Mouse (Mus musculus) intestine, embryonic 16.5 days (tissue): ENCODE measurements around the gene H2afy. TPM values are rescaled to one million over a fixed set of nuclear protein-coding genes. Genes with fewer than 3 reads are reported as not detected.
"Not testable (repeated sequence)": the region's sequence is repeated elsewhere in the genome, so short reads cannot be mapped to it uniquely, and the experiment has no call there.

Source experiments
- ATAC-seq: fragments of 200-750 bp; cut with Nextera tagmentation; 2 replicates; pipeline ENCODE4 v1.8.0; 2017; ENCODE audit warnings: moderate TSS enrichment, moderate library complexity
- H3K27ac ChIP-seq: fragments of 300-500 bp; sonication (generic); 2 replicates; pipeline ENCODE4 v1.5.1; 2014; ENCODE audit warnings: mild to moderate bottlenecking, low read length
- H3K27me3 ChIP-seq: fragments of 300-500 bp; sonication (generic); replicated peaks from 2 replicates; pipeline ENCODE4 v1.6.1; 2014; ENCODE audit warnings: low read length, control low read depth, mixed read lengths; ENCODE audit not compliant: control insufficient read depth, insufficient read depth
- H3K36me3 ChIP-seq: fragments of 300-500 bp; sonication (generic); 2 replicates; pipeline ENCODE4 v1.6.1; 2014; ENCODE audit warnings: low read length, control low read depth; ENCODE audit not compliant: control insufficient read depth, insufficient read depth
- H3K4me1 ChIP-seq: fragments of 300-500 bp; sonication (generic); 2 replicates; pipeline ENCODE4 v1.6.1; 2014; ENCODE audit warnings: low read length, control low read depth, mixed read lengths; ENCODE audit not compliant: control insufficient read depth, insufficient read depth
- H3K4me2 ChIP-seq: fragments of 300-500 bp; sonication (generic); 2 replicates; pipeline ENCODE4 v1.6.1; 2014; ENCODE audit warnings: low read depth, low read length, control low read depth
- H3K4me3 ChIP-seq: fragments of 300-500 bp; sonication (generic); 2 replicates; pipeline ENCODE4 v1.5.1; 2014; ENCODE audit warnings: mild to moderate bottlenecking, low read length
- H3K9ac ChIP-seq: fragments of 300-500 bp; sonication (generic); 2 replicates; pipeline ENCODE4 v1.6.1; 2014; ENCODE audit warnings: low read depth, low read length
- H3K9me3 ChIP-seq: fragments of 300-500 bp; sonication (generic); 2 replicates; pipeline ENCODE4 v1.6.1; 2016; ENCODE audit warnings: low read length, control low read depth; ENCODE audit not compliant: control insufficient read depth
- WGBS: fragments of 180-500 bp; shearing (Covaris S2); extraction: QIAGEN DNeasy Blood & Tissue Kit; methylation state at CpG from one replicate; pipeline ENCODE4 v1.1.7; 2014; 5-methylcytosine and 5-hydroxymethylcytosine counted together
- polyA plus RNA-seq: library from polyadenylated mRNA; unstranded; fragments of >200 nt; fragmentation: Nextera tagmentation; extraction: Ambion mirVana; gene quantifications from 2 replicates; pipeline ENCODE4 v1.2.1, GENCODE M21; 2015

H2afy gene
- polyA plus RNA-seq, 1 experiment from 2014 or later = 246 TPM

DNA sequence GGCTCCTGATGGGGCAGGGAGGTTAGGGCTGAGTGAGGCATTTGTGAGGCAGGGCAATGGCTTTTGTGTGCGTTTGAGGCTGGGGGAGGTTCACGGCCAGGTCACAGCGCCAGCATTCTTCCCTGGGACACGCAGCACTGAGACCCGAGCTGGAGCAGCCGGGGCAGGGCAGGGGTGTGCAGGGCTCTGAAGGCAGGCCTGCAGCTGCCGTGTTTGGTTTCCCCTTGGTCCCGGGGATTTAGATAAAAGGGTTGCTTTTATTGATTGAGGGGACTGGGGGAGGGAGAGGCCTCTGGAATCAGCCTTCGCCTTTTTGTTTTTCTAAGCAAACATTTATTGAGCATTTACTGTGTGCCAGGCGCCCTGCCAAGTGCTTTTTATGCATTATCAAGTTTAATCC, 83.4 kb downstream of the H2afy start:
- peak; percentile 61 for ATAC-seq
- Histone ChIP-seq H3K4me1 (peaks cover 6% of the 10 kb centered on the region; the same call in 1 of the 2 replicates), H3K36me3 (no peaks in the 10 kb centered on the region), H3K9me3 (no peaks in the 10 kb centered on the region), H3K27me3 (no peaks in the 10 kb centered on the region), H3K27ac (no peak overlapping the region), H3K4me2 (no peak overlapping the region), H3K9ac (no peak overlapping the region), H3K4me3 (no peak overlapping the region)
- 21% methylated on average over 10 of the region's 10 CpGs for WGBS

DNA sequence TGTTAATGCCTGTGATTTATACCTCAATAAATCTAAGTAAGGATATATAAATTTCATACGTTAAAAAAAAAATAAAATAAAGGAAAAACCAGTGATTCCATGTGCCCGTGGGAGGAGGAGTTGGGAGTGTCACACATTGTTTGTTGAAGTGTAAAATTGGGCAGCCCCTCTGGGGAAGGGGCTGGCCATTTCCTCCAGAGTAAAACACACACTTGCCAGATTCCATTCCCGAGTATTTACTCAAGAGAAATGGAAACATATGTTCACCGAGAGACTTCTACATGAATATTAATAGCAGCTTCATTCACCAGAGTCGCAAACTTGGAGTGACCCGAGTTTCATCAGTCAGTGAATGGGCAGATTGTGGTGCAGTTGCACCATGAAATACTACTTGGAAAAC, 85.9 kb downstream of the H2afy start:
- no peak overlapping the region for H3K4me2 ChIP-seq
- WGBS = 34% methylated on average over 6 of the region's 6 CpGs
- H3K9me3 ChIP-seq = no peaks in the 10 kb centered on the region
- peaks cover 6% of the 10 kb centered on the region; the same call in 1 of the 2 replicates for H3K4me1 ChIP-seq
- no peak for ATAC-seq
- no peaks in the 10 kb centered on the region for H3K27me3 ChIP-seq
- H3K36me3 ChIP-seq = no peaks in the 10 kb centered on the region
- H3K4me3 ChIP-seq = no peak overlapping the region
- no peak overlapping the region for H3K27ac ChIP-seq
- no peak overlapping the region for H3K9ac ChIP-seq

DNA sequence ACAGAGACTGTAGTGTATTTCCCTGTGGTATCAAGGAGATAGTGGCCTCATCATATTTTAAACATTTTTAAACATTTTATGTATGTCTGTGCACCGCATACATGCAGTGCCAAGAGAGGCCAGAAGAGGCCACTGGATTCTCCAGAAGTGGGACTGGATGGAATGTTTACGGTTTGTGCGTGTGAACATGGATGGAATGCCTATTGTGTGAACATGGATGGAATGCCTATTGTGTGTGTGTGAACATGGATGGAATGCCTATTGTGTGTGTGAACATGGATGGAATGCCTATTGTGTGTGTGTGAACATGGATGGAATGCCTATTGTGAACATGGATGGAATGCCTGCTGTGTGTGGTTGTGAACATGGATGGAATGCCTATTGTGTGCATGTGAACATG, 93.9 kb downstream of the H2afy start:
- ATAC-seq = no peak
- WGBS = 90% methylated on average over 3 of the region's 3 CpGs
- peaks cover 6% of the 10 kb centered on the region; the same call in 1 of the 2 replicates for H3K27me3 ChIP-seq
- no peaks in the 10 kb centered on the region for H3K4me1 ChIP-seq
- H3K4me2 ChIP-seq = no peak overlapping the region
- H3K36me3 ChIP-seq = no peaks in the 10 kb centered on the region
- H3K9ac ChIP-seq = no peak overlapping the region
- no peaks in the 10 kb centered on the region for H3K9me3 ChIP-seq
- no peak overlapping the region for H3K4me3 ChIP-seq
- H3K27ac ChIP-seq = no peak overlapping the region

DNA sequence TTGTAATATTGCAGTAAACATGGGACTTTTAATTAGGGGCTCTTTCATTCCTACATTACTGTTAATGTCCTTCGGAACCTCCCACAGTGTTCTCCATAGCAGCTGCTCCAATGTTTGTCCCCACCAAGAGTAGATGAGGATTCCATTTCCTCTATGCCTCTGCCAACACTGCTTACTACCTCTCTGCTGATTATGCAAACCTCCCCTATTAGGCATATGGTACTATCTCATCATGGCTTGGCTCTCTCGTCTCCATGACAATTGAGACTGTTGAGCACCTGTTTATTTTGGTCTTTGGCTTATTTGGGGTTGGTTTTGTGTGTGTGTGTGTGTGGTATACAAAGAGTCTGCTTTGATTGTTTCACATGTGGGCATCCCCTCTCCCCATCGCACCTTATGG, 95.5 kb downstream of the H2afy start:
- H3K4me2 ChIP-seq = no peak overlapping the region
- H3K9me3 ChIP-seq = no peaks in the 10 kb centered on the region
- no peaks in the 10 kb centered on the region for H3K4me1 ChIP-seq
- no peak for ATAC-seq
- H3K9ac ChIP-seq = no peak overlapping the region
- no peak overlapping the region for H3K27ac ChIP-seq
- H3K27me3 ChIP-seq = peaks cover 6% of the 10 kb centered on the region; the same call in 1 of the 2 replicates
- H3K36me3 ChIP-seq = no peaks in the 10 kb centered on the region
- no peak overlapping the region for H3K4me3 ChIP-seq
- 66% methylated on average over 3 of the region's 3 CpGs for whole genome bisulfite sequencing

DNA sequence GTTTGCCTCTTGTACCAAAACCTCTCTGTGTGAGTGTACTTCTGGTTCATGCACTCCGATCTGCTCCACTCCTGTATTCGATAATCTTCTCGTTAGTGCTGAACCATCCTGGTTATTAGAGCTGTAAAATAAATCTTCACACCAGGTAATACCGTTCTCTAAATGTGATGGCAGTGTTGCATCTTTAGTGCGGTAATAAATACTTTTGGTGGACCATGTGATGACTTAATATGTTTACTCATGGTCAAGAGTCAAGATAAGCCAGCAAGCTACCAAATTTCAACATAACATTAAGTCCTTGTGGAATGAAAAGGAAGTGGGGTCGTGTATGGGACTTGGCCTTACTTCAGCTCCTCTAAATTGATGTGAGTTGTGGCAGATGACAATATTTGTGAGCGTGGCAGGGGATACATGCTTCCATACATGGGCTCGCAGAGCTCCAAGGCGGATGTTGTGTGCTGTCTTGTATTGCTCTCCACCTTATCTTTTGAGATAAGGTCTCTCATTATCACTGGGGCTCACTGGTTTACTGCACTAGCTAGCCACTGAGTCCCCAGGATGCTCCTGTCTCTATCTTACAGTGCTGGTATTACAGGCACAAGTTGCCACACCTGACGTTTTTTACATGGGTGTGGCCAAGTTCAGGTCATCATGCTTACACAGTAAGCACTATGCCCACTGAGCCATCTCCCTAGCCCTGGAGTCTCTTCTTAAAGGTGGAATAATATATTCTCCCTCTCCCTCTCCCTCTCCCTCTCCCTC, 96.4 kb downstream of the H2afy start:
- Histone ChIP-seq H3K36me3 (no peaks in the 10 kb centered on the region), H3K4me1 (no peaks in the 10 kb centered on the region), H3K9me3 (no peaks in the 10 kb centered on the region), H3K27ac (no peak overlapping the region), H3K4me2 (no peak overlapping the region), H3K9ac (no peak overlapping the region), H3K27me3 (peaks cover 4% of the 10 kb centered on the region; the same call in 1 of the 2 replicates), H3K4me3 (no peak overlapping the region)
- WGBS = 42% methylated on average over 10 of the region's 10 CpGs
- ATAC-seq = peak; percentile 87

DNA sequence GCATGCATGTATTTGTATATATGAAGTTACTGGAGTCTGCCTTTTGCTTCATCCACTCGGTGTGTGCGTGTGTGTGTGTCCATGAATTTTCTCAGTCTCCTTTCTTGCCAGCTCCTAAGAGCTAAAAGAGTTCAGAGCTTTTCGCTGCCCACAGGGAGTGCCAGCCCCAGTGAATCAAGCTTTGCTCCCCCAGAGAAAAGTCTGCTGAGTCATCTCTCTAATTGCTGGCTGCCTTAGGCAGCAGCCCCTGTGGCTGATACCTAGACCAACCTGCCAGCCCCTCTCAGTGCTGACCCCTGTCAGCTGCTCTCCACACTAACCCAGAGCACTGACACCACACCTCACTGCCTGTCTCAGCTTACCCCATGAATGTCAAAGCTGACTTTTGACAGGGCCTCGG, 107.2 kb downstream of the H2afy start:
- Histone ChIP-seq H3K4me2 (no peak overlapping the region), H3K9ac (no peak overlapping the region), H3K27ac (no peak overlapping the region), H3K4me1 (peaks cover 13% of the 10 kb centered on the region; the same call in 1 of the 2 replicates), H3K4me3 (no peak overlapping the region), H3K36me3 (no peaks in the 10 kb centered on the region), H3K27me3 (peaks cover 18% of the 10 kb centered on the region), H3K9me3 (no peaks in the 10 kb centered on the region)
- 81% methylated on average over 4 of the region's 4 CpGs for WGBS
- no peak for ATAC-seq

DNA sequence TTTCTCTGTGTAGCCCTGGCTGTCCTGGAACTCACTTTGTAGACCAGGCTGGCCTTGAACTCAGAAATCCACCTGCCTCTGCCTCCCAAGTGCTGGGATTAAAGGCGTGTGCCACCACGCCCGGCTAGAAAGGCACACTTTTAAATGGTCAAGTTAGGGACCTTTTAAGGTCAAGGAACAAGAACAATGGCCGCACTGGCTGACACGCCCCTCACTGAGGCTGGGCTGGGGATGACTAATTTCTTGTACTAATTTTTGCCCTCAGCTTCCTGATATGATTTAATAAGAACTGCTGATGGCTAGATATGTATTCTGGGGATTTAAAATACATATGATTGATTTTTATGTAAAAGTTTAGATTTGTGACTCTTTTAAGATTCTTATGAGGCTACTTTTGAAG, 108.2 kb downstream of the H2afy start:
- 0 out of 2 replicates have a peak, but pooled peaks have one; percentile 29 for ATAC-seq

DNA sequence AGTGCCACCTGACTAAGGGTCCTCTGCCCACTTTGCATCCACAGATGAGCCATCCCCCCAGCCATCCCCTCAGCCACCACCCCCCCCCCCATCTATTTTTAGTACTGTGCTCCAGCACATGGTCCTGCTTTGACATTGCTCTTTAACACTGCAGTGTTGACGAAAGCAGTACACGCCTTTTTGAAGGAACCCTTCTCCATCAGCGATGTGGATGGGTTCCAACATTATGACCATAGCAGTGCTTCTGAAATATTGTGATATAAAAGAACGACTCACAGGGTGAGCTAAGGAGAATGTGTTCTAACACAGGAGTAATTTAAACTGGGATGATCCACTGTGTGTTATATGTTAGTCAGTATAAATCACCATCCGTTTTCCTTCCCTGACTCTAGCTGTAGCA, 109.5 kb downstream of the H2afy start:
- peaks cover 13% of the 10 kb centered on the region; the same call in 1 of the 2 replicates for H3K4me1 ChIP-seq
- ATAC-seq = no peak
- no peaks in the 10 kb centered on the region for H3K36me3 ChIP-seq
- H3K4me2 ChIP-seq = no peak overlapping the region
- H3K9ac ChIP-seq = no peak overlapping the region
- WGBS = 63% methylated on average over 5 of the region's 5 CpGs
- H3K27me3 ChIP-seq = peaks cover 14% of the 10 kb centered on the region
- H3K4me3 ChIP-seq = no peak overlapping the region
- H3K27ac ChIP-seq = no peak overlapping the region
- no peaks in the 10 kb centered on the region for H3K9me3 ChIP-seq

More for the DNA sequence above, 108.2 kb downstream of the H2afy start:
- not testable (repeated sequence) for H3K36me3 ChIP-seq, H3K4me3 ChIP-seq, H3K9me3 ChIP-seq, H3K4me2 ChIP-seq, H3K9ac ChIP-seq, H3K27ac ChIP-seq
- WGBS = 61% methylated on average over 5 of the region's 5 CpGs
- Histone ChIP-seq H3K27me3 (peaks cover 15% of the 10 kb centered on the region), H3K4me1 (peaks cover 13% of the 10 kb centered on the region; the same call in 1 of the 2 replicates)

DNA sequence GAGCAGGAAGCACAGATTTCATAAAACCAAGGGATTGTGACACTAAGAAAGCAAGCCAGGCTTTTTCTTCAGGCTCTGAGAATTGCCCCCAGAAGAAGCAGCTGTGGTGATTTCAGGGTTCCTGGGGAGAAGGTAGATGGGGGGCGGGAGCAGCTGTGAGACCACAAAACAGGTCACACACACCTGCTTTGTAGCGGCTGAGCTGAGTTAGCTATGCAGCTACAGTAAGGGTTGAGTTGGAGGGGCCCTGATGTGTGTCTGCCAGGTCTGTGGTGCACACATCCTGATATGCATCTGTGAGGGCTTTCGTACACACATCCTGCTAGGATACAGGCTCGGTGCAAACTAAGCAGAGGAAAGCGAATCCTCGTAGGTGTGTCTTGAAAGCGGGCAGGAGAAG, 110.1 kb downstream of the H2afy start:
- Histone ChIP-seq H3K4me1 (peaks cover 13% of the 10 kb centered on the region; the same call in 1 of the 2 replicates), H3K27me3 (peaks cover 12% of the 10 kb centered on the region), H3K9ac (no peak overlapping the region), H3K36me3 (no peaks in the 10 kb centered on the region), H3K9me3 (no peaks in the 10 kb centered on the region), H3K4me3 (no peak overlapping the region), H3K4me2 (no peak overlapping the region), H3K27ac (no peak overlapping the region)
- 75% methylated on average over 7 of the region's 7 CpGs for WGBS
- ATAC-seq = no peak
